Comparison of ENCODE assay signal across 19 mouse cellular contexts in genomic region chr2:50264059-50264458, GRCm38 (mm10). TPM values are rescaled to one million over a fixed set of nuclear protein-coding genes. Genes with fewer than 3 reads are reported as not detected.
A peak's percentile ranks its signal among the peaks of the same experiment; 100 is the strongest.
DNase-seq lines count a peak whose midpoint lies in the region; ATAC-seq lines count a peak whose summit lies in the region.
"Had no signal": no experiment of that assay in that cellular context is flagged by ENCODE, and none has a peak within 500 bp of the region (broad histone marks: within the 10 kb centered on the region; RNA-seq: fewer than 3 reads in every experiment).

No protein-coding gene starts in this region.

- no peaks in the 10 kb centered on the region for H3K9me3 ChIP-seq in heart, embryonic 12.5 days (replicated peaks)
- H3K9me3 ChIP-seq in midbrain, embryonic 11.5 days (ENCODE audit: control insufficient read depth, low read length): no peaks in the 10 kb centered on the region
- H3K9me3 ChIP-seq in midbrain, embryonic 10.5 days (replicated peaks): no peaks in the 10 kb centered on the region
- H3K9me3 ChIP-seq: G1E had no signal

- H3K4me1 ChIP-seq in heart, embryonic 12.5 days (replicated peaks): no peaks in the 10 kb centered on the region
- H3K4me1 ChIP-seq in midbrain, embryonic 11.5 days (ENCODE audit: control insufficient read depth, insufficient read depth, low read length): no peaks in the 10 kb centered on the region
- peaks cover 7% of the 10 kb centered on the region; the same call in 1 of the 2 replicates for H3K4me1 ChIP-seq in midbrain, embryonic 10.5 days

- H3K27ac ChIP-seq in heart, embryonic 12.5 days (ENCODE audit: poor library complexity, severe bottlenecking): no peak overlapping the region
- H3K27ac ChIP-seq in midbrain, embryonic 11.5 days (ENCODE audit: low read depth, low read length): no peak overlapping the region
- H3K27ac ChIP-seq in midbrain, embryonic 10.5 days (replicated peaks): no peak overlapping the region

- H3K27me3 ChIP-seq in heart, embryonic 12.5 days (replicated peaks): no peaks in the 10 kb centered on the region
- no peaks in the 10 kb centered on the region for H3K27me3 ChIP-seq in midbrain, embryonic 11.5 days (ENCODE audit: control insufficient read depth, insufficient read depth, low read length)
- no peaks in the 10 kb centered on the region for H3K27me3 ChIP-seq in midbrain, embryonic 10.5 days (ENCODE audit: low read depth, poor library complexity, severe bottlenecking)
- H3K27me3 ChIP-seq: CH12.LX, Patski had no signal

- peak; percentile 63 for DNase-seq in heart, adult 11 months
- DNase-seq in midbrain, embryonic 11.5 days (ENCODE audit: low spot score, missing footprints): peak; percentile 73
- no peak for DNase-seq in midbrain, embryonic 10.5 days (ENCODE audit: low spot score)
- DNase-seq: adrenal gland, adult 2 months; adrenal gland, adult 8-10 months; adrenal gland, postnatal 10 days; adrenal gland, postnatal 14 days; adrenal gland, postnatal 25 days; adrenal gland, postnatal 36 days; B cell, adult 2 months; cerebellum, adult 11 months; cerebellum, adult 11-12 months; cerebellum, adult 18-20 months had no signal

- no peak for ATAC-seq in heart, embryonic 12.5 days (ENCODE audit: insufficient number of reproducible peaks, low FRiP score)
- ATAC-seq in midbrain, embryonic 11.5 days (ENCODE audit: low FRiP score): no peak
- ATAC-seq: activated CD4-positive, CD25-positive, alpha-beta regulatory T cell, adult 4 months; CD4-positive, CD25-positive, alpha-beta regulatory T cell, adult 4 months; Patski had no signal

- H3K4me3 ChIP-seq in heart, embryonic 12.5 days: no peak overlapping the region
- H3K4me3 ChIP-seq in midbrain, embryonic 11.5 days (ENCODE audit: low read depth, low read length): no peak overlapping the region
- H3K4me3 ChIP-seq in midbrain, embryonic 10.5 days: no peak overlapping the region

- H3K4me2 ChIP-seq in heart, embryonic 12.5 days: no peak overlapping the region
- no peak overlapping the region for H3K4me2 ChIP-seq in midbrain, embryonic 11.5 days

- no peak overlapping the region for H3K9ac ChIP-seq in heart, embryonic 12.5 days
- no peak overlapping the region for H3K9ac ChIP-seq in midbrain, embryonic 11.5 days (ENCODE audit: low read length)

- WGBS in heart, embryonic 12.5 days: 69% methylated on average over 6 of the region's 6 CpGs
- 79% methylated on average over 6 of the region's 6 CpGs for WGBS in midbrain, embryonic 11.5 days
- 83% methylated on average over 6 of the region's 6 CpGs for WGBS in midbrain, embryonic 10.5 days

- H3K36me3 ChIP-seq in heart, embryonic 12.5 days: no peaks in the 10 kb centered on the region
- H3K36me3 ChIP-seq in midbrain, embryonic 11.5 days (ENCODE audit: control insufficient read depth, insufficient read depth, low read length): no peaks in the 10 kb centered on the region
- H3K36me3 ChIP-seq in midbrain, embryonic 10.5 days: no peaks in the 10 kb centered on the region
- H3K36me3 ChIP-seq: G1E had no signal

RNA-seq across cellular contexts. Expression of gene Mmadhc, which starts 32.5 kb away (rescaled TPM):
- polyA plus RNA-seq in heart, embryonic 12.5 days (2016; fragmentation: Nextera tagmentation; extraction: Ambion mirVana): 129 and 132 TPM in 2 replicates
- 172 and 177 TPM in 2 replicates for polyA plus RNA-seq in midbrain, embryonic 11.5 days (2014; fragmentation: Nextera tagmentation; extraction: Ambion mirVana)
- 166 and 170 TPM in 2 replicates for polyA plus RNA-seq in midbrain, embryonic 10.5 days (2016; fragmentation: Nextera tagmentation; extraction: Ambion mirVana)
